Mouse (Mus musculus) MEL (cell line): ENCODE results near the gene Churc1. TPM values are rescaled to one million over a fixed set of nuclear protein-coding genes. Genes with fewer than 3 reads are reported as not detected.

Experiments used
- DNase-seq: peaks from one replicate; pipeline ENCODE4 v3.0.0; 2011; ENCODE audit warnings: low read depth, low spot score
- H3K27ac ChIP-seq: 2 replicates; pipeline ENCODE4 v1.5.1; 2012; ENCODE audit warnings: low read depth, mild to moderate bottlenecking, control low read depth, low read length, moderate library complexity; ENCODE audit not compliant: control insufficient read depth
- H3K27me3 ChIP-seq, 2 experiments: fragments of 150-350 bp in 1 of 2; sonication (generic) in 1 of 2; 2 replicates each; pipeline ENCODE4 v1.6.1; 2012; ENCODE audit warnings: low read length in 2 of 2, mild to moderate bottlenecking in 2 of 2, improper control_type of control experiment in 1 of 2, moderate library complexity in 1 of 2; ENCODE audit not compliant: insufficient read depth in 2 of 2, control insufficient read depth in 1 of 2
- H3K36me3 ChIP-seq, 2 experiments: 2 replicates each; pipeline ENCODE4 v1.6.1; 2012 to 2014; ENCODE audit warnings: low read length in 2 of 2, improper control_type of control experiment in 1 of 2, inconsistent platforms in 1 of 2, mild to moderate bottlenecking in 1 of 2; ENCODE audit not compliant: insufficient read depth in 2 of 2, control insufficient read depth in 1 of 2
- H3K4me1 ChIP-seq, 2 experiments: fragments of 150-350 bp in 1 of 2; sonication (generic) in 1 of 2; 2 replicates each; pipeline ENCODE4 v1.6.1; 2012; ENCODE audit warnings: low read length in 2 of 2, improper control_type of control experiment in 1 of 2, mild to moderate bottlenecking in 1 of 2; ENCODE audit not compliant: insufficient read depth in 2 of 2, control insufficient read depth in 1 of 2
- H3K4me3 ChIP-seq, 2 experiments: fragments of 150-350 bp in 1 of 2; sonication (generic) in 1 of 2; 2 replicates each; pipeline ENCODE4 v1.5.1; 2012; ENCODE audit warnings: low read depth in 2 of 2, low read length in 2 of 2, mild to moderate bottlenecking in 2 of 2, moderate library complexity in 2 of 2, control low read depth in 1 of 2, improper control_type of control experiment in 1 of 2; ENCODE audit not compliant: control insufficient read depth in 1 of 2, insufficient read depth in 1 of 2
- H3K79me2 ChIP-seq: 2 replicates; pipeline ENCODE4 v1.6.1; 2012; ENCODE audit warnings: mild to moderate bottlenecking, low read length, moderate library complexity; ENCODE audit not compliant: control insufficient read depth, poor library complexity, insufficient read depth
- H3K9ac ChIP-seq: 2 replicates; pipeline ENCODE4 v1.6.1; 2012; ENCODE audit warnings: low read depth, mild to moderate bottlenecking, control low read depth, low read length, moderate library complexity; ENCODE audit not compliant: control insufficient read depth, poor library complexity, severe bottlenecking
- H3K9me3 ChIP-seq: fragments of 150-350 bp; sonication (generic); replicated peaks from 2 replicates; pipeline ENCODE4 v1.6.1; 2012; ENCODE audit warnings: mild to moderate bottlenecking, low read length, improper control_type of control experiment, moderate library complexity; ENCODE audit not compliant: insufficient read depth
- CHD1 ChIP-seq: IDR thresholded peaks from 2 replicates; pipeline ENCODE4 v1.6.1; 2012; ENCODE audit warnings: low read depth, mild to moderate bottlenecking, inconsistent platforms, low read length, improper control_type of control experiment
- ELF1 ChIP-seq: IDR thresholded peaks from 2 replicates; pipeline ENCODE4 v1.6.1; 2014; ENCODE audit warnings: low read depth, mild to moderate bottlenecking, inconsistent platforms, low read length, improper control_type of control experiment, moderate library complexity
- ETS1 ChIP-seq: IDR thresholded peaks from 2 replicates; pipeline ENCODE4 v1.6.1; 2012; ENCODE audit warnings: low read depth, mild to moderate bottlenecking, inconsistent platforms, low read length, improper control_type of control experiment, moderate library complexity
- GABPA ChIP-seq: IDR thresholded peaks from 2 replicates; pipeline ENCODE4 v1.6.1; 2012; ENCODE audit warnings: low read depth, mild to moderate bottlenecking, inconsistent platforms, low read length, improper control_type of control experiment, moderate library complexity
- HCFC1 ChIP-seq: IDR thresholded peaks from 2 replicates; pipeline ENCODE4 v1.6.1; 2012; ENCODE audit warnings: low read depth, mild to moderate bottlenecking, inconsistent platforms, low read length, improper control_type of control experiment, moderate library complexity
- JUND ChIP-seq: IDR thresholded peaks from 2 replicates; pipeline ENCODE4 v1.6.1; 2011; ENCODE audit warnings: low read depth, mild to moderate bottlenecking, improper control_type of control experiment, low read length
- KAT2A ChIP-seq: conservative IDR thresholded peaks from 2 replicates; pipeline ENCODE4 v1.6.1; 2012; ENCODE audit warnings: low read depth, low read length, improper control_type of control experiment, inconsistent platforms
- MAZ ChIP-seq: IDR thresholded peaks from 2 replicates; pipeline ENCODE4 v1.6.1; 2012; ENCODE audit warnings: low read depth, mild to moderate bottlenecking, inconsistent platforms, low read length, improper control_type of control experiment
- MYB ChIP-seq: IDR thresholded peaks from 2 replicates; pipeline ENCODE4 v1.6.1; 2011; ENCODE audit warnings: mild to moderate bottlenecking, low read depth, low read length, improper control_type of control experiment
- NELFE ChIP-seq: IDR thresholded peaks from 2 replicates; pipeline ENCODE4 v1.6.1; 2011; ENCODE audit warnings: low read depth, low read length, improper control_type of control experiment
- POLR2A ChIP-seq, 2 experiments: IDR thresholded peaks; 2 replicates each; pipeline ENCODE4 v1.6.1; 2011 to 2012; ENCODE audit warnings: low read length in 2 of 2, mild to moderate bottlenecking in 2 of 2, control low read depth in 1 of 2, improper control_type of control experiment in 1 of 2, low read depth in 1 of 2, moderate library complexity in 1 of 2; ENCODE audit not compliant: control insufficient read depth in 1 of 2, insufficient read depth in 1 of 2, poor library complexity in 1 of 2
- TAL1 ChIP-seq: IDR thresholded peaks from 2 replicates; pipeline ENCODE4 v1.6.1; 2012; ENCODE audit warnings: mild to moderate bottlenecking, inconsistent platforms, low read length, moderate library complexity, mixed read lengths
- TBP ChIP-seq: IDR thresholded peaks from 2 replicates; pipeline ENCODE4 v1.8.0; 2011; ENCODE audit warnings: low read depth, low read length, improper control_type of control experiment
- TCF12 ChIP-seq: IDR thresholded peaks from 2 replicates; pipeline ENCODE4 v1.6.1; 2014; ENCODE audit warnings: low read depth, mild to moderate bottlenecking, inconsistent platforms, low read length, improper control_type of control experiment, moderate library complexity
- UBTF ChIP-seq: IDR thresholded peaks from 2 replicates; pipeline ENCODE4 v1.6.1; 2012; ENCODE audit warnings: low read depth, mild to moderate bottlenecking, inconsistent platforms, low read length, improper control_type of control experiment, moderate library complexity, borderline replicate concordance; ENCODE audit not compliant: insufficient read depth
- USF1 ChIP-seq: IDR thresholded peaks from 2 replicates; pipeline ENCODE4 v1.6.1; 2014; ENCODE audit warnings: low read depth, mild to moderate bottlenecking, inconsistent platforms, low read length, improper control_type of control experiment, moderate library complexity
- USF2 ChIP-seq, 2 experiments: IDR thresholded peaks; 2 replicates each; pipeline ENCODE4 v1.6.1; 2011 to 2012; ENCODE audit warnings: improper control_type of control experiment in 2 of 2, low read length in 2 of 2, borderline replicate concordance in 1 of 2, inconsistent platforms in 1 of 2, low read depth in 1 of 2, mild to moderate bottlenecking in 1 of 2; ENCODE audit not compliant: insufficient read depth in 1 of 2
- ZC3H11A ChIP-seq: IDR thresholded peaks from 2 replicates; pipeline ENCODE4 v1.6.1; 2012; ENCODE audit warnings: low read depth, mild to moderate bottlenecking, inconsistent platforms, low read length, improper control_type of control experiment
- ZNF384 ChIP-seq: IDR thresholded peaks from 2 replicates; pipeline ENCODE4 v1.6.1; 2012; ENCODE audit warnings: low read depth, mild to moderate bottlenecking, inconsistent platforms, low read length, improper control_type of control experiment
- polyA plus RNA-seq, 2 experiments: library from polyadenylated mRNA; stranded (reverse) in 1 of 2; unstranded in 1 of 2; fragments of >175 nt in 1 of 2; fragments of >200 nt in 1 of 2; gene quantifications; 2 replicates each; pipeline versions ENCODE4 v1.2.1 to v1.2.4; 2012; ENCODE audit warnings: low replicate concordance in 2 of 2, low read depth in 1 of 2; ENCODE audit not compliant: insufficient read length in 2 of 2, insufficient read depth in 1 of 2, missing spikeins in 1 of 2
- total RNA-seq: library from RNA; depleted of rRNA; stranded (reverse); fragments of 300-350 nt; gene quantifications from 2 replicates; pipeline ENCODE4 v1.2.3, GENCODE M21; 2012

The Churc1 gene
- total and polyA plus RNA-seq, 3 experiments, result 74.9 to 186 TPM; not detected in 1

GRCm38 (mm10) chr12:76798008-76798720, 32.8 kb downstream of the Churc1 start:
- DNase-seq, result no peak
- Histone ChIP-seq H3K79me2 (no peaks in the 10 kb centered on the region), H3K4me3 (no peak overlapping the region), H3K9ac (no peak overlapping the region), H3K36me3 (no peaks in the 10 kb centered on the region), H3K27me3 (0 out of 4 replicates have a peak, but pooled peaks cover 0 to 2% of the 10 kb centered on the region in 2 experiments), H3K4me1 (peaks cover 0 to 2% of the 10 kb centered on the region in 2 experiments; a peak in 1 of 4 replicates)
- TF ChIP-seq ELF1 (no peak), GABPA (no peak), USF1 (no peak), TAL1 (no peak), KAT2A (no peak), CHD1 (no peak), MYB (no peak), NELFE (no peak), MAZ (no peak), ZC3H11A (no peak), TCF12 (no peak), JUND (no peak)
- TF ChIP-seq, all 39 proteins: peak for 0
- H3K27ac ChIP-seq, result no peak overlapping the region
- no peaks in the 10 kb centered on the region for H3K9me3 ChIP-seq

DNA sequence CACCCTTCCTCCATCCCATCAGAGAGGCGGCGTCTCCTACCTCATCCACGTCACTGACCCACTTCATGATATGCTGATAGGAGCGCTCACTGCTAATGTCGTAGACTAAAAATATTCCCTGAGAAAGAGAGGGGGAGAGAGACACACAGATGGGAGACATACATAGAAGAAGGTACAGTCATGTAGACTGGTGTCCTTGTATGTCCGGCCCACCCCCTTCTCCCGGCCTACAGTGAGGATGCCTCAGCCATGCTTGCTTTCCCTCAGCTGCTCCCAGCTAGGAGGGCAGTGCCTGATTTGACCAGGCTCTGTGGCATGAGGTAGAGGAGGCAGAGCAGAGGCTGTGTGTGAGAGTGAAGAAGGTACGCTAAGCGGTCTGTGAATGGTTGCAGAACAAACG, 37.7 kb downstream of the Churc1 start:
- H3K27me3 ChIP-seq, result no peaks in the 10 kb centered on the region

More for the DNA sequence above, 37.7 kb downstream of the Churc1 start:
- H3K27ac ChIP-seq, result no peak overlapping the region
- no peaks in the 10 kb centered on the region for H3K79me2 ChIP-seq
- no peaks in the 10 kb centered on the region for H3K36me3 ChIP-seq
- TF ChIP-seq JUND (no peak), USF1 (no peak), GABPA (no peak), POLR2A (IDR thresholded peaks at IDR 0.05; ENCODE audit: control insufficient read depth in 1 of 2, insufficient read depth in 1 of 2, low read depth in 1 of 2, low read length in 2 of 2, poor library complexity in 1 of 2) (no peak), ZNF384 (no peak), MYB (no peak), USF2 (IDR thresholded peaks at IDR 0.05; ENCODE audit: borderline replicate concordance in 1 of 2, insufficient read depth in 1 of 2, low read depth in 1 of 2, low read length in 2 of 2) (no peak), TBP (no peak), HCFC1 (no peak), UBTF (no peak), MAZ (no peak), ETS1 (no peak)
- no peak overlapping the region for H3K9ac ChIP-seq
- H3K4me3 ChIP-seq, result no peak overlapping the region
- no peaks in the 10 kb centered on the region for H3K9me3 ChIP-seq
- DNase-seq, result no peak
- H3K4me1 ChIP-seq, result no peaks in the 10 kb centered on the region
